Mouse (Mus musculus) liver, embryonic 12.5 days (tissue): ENCODE data around the gene Zfp454. TPM values are rescaled to one million over a fixed set of nuclear protein-coding genes. Genes with fewer than 3 reads are reported as not detected.

Experiments
- ATAC-seq: fragments of 200-750 bp; cut with Nextera tagmentation; 2 replicates; pipeline ENCODE4 v1.8.0; 2017; ENCODE audit warnings: moderate number of reproducible peaks, mild to moderate bottlenecking, moderate library complexity
- H3K27ac ChIP-seq: fragments of 300-500 bp; sonication (generic); 2 replicates; pipeline ENCODE4 v1.5.1; 2016; ENCODE audit warnings: mild to moderate bottlenecking
- H3K27me3 ChIP-seq: fragments of 300-500 bp; sonication (generic); replicated peaks from 2 replicates; pipeline ENCODE4 v1.6.1; 2016; ENCODE audit warnings: mild to moderate bottlenecking, moderate library complexity
- H3K36me3 ChIP-seq: fragments of 300-500 bp; sonication (generic); 2 replicates; pipeline ENCODE4 v1.6.1; 2016; ENCODE audit warnings: mild to moderate bottlenecking, moderate library complexity
- H3K4me1 ChIP-seq: fragments of 300-500 bp; sonication (generic); 2 replicates; pipeline ENCODE4 v1.6.1; 2016
- H3K4me2 ChIP-seq: fragments of 300-500 bp; sonication (generic); 2 replicates; pipeline ENCODE4 v1.6.1; 2016; ENCODE audit warnings: mild to moderate bottlenecking, moderate library complexity
- H3K4me3 ChIP-seq: fragments of 300-500 bp; sonication (generic); 2 replicates; pipeline ENCODE4 v1.5.1; 2016; ENCODE audit warnings: mild to moderate bottlenecking, moderate library complexity
- H3K9ac ChIP-seq: fragments of 300-500 bp; sonication (generic); 2 replicates; pipeline ENCODE4 v1.6.1; 2016; ENCODE audit warnings: mild to moderate bottlenecking, moderate library complexity
- H3K9me3 ChIP-seq: fragments of 300-500 bp; sonication (generic); replicated peaks from 2 replicates; pipeline ENCODE4 v1.6.1; 2016; ENCODE audit warnings: mild to moderate bottlenecking, moderate library complexity
- WGBS: fragments of 180-500 bp; shearing (Covaris S2); methylation state at CpG from one replicate; pipeline ENCODE4 v1.1.7; 2016; ENCODE audit not compliant: insufficient replicate concordance; 5-methylcytosine and 5-hydroxymethylcytosine counted together
- polyA plus RNA-seq: library from polyadenylated mRNA; unstranded; fragments of >200 nt; fragmentation: Nextera tagmentation; extraction: Ambion mirVana; gene quantifications from 2 replicates; pipeline ENCODE4 v1.2.1, GENCODE M21; 2016

Zfp454 gene
- polyA plus RNA-seq, 1 experiment from 2014 or later, result 0.60 TPM

- H3K4me2 ChIP-seq, result no peak overlapping the region
- peaks cover 11% of the 10 kb centered on the region for H3K36me3 ChIP-seq
- 57% methylated on average over 4 of the region's 4 CpGs for WGBS
- H3K4me3 ChIP-seq, result no peak overlapping the region
- H3K9ac ChIP-seq, result no peak overlapping the region
- peaks cover 6% of the 10 kb centered on the region; the same call in 1 of the 2 replicates for H3K9me3 ChIP-seq
- H3K27me3 ChIP-seq, result no peaks in the 10 kb centered on the region
- no peak overlapping the region for H3K27ac ChIP-seq
- ATAC-seq, result no peak
- H3K4me1 ChIP-seq, result no peaks in the 10 kb centered on the region
Observed at GRCm38 (mm10) chr11:50835727-50836126, 51.7 kb downstream of the Zfp454 start.

GRCm38 (mm10) chr11:50827010-50827953, 60.2 kb downstream of the Zfp454 start, which contains the start of gene Zfp354c:
Zfp354c (minus strand) TSS chr11:50827724.
- peak within 1 kb of the TSS; percentile 71 for H3K4me3 ChIP-seq
- peaks cover 16% of the 10 kb centered on the region; the same call in 1 of the 2 replicates for H3K36me3 ChIP-seq
- peak within 1 kb of the TSS; percentile 85 for H3K4me2 ChIP-seq
- no peak within 1 kb of the TSS for H3K27ac ChIP-seq
- peaks cover 11% of the 10 kb centered on the region for H3K4me1 ChIP-seq
- peak within 1 kb of the TSS; percentile 76 for H3K9ac ChIP-seq
- 4% methylated on average over 45 of the region's 45 CpGs for WGBS
- no peaks in the 10 kb centered on the region for H3K27me3 ChIP-seq
- peak; percentile 88 for ATAC-seq
- H3K9me3 ChIP-seq, result no peaks in the 10 kb centered on the region

DNA sequence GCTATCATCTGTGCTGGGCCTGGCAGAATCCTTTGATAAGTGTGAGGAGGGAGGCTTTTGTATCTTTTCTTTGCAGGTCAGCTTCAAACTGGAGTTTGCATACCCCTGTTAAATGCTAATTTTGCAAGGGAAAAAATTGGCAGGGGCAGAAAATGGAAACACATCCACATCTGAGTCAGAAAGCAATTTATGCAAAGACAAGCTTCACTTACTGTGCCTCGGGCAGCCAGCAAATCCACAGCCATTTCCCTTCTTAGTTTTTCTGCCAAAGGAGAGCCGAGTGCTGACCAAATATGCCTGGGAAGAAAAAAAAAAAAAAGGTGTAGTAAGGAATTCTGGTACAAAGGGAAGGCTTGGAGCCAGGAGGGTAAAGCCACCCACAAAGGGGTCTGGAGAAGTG, 61.2 kb downstream of the Zfp454 start:
- WGBS, result 71% methylated on average over 2 of the region's 2 CpGs
- H3K4me1 ChIP-seq, result peaks cover 11% of the 10 kb centered on the region
- no peaks in the 10 kb centered on the region for H3K9me3 ChIP-seq
- no peak overlapping the region for H3K9ac ChIP-seq
- ATAC-seq, result no peak
- peak overlapping the region; percentile 85 for H3K4me2 ChIP-seq
- no peaks in the 10 kb centered on the region for H3K27me3 ChIP-seq
- H3K36me3 ChIP-seq, result peaks cover 16% of the 10 kb centered on the region; the same call in 1 of the 2 replicates
- no peak overlapping the region for H3K27ac ChIP-seq
- no peak overlapping the region for H3K4me3 ChIP-seq

Other genes with a start within 250 kb of the Zfp454 start
- gene Zfp354c, start 59.9 kb downstream of the Zfp454 start, polyA plus RNA-seq, result 3.9 and 4.3 TPM in 2 replicates
- 0.07 and 0.17 TPM in 2 replicates for gene Zfp879, start 46.1 kb downstream of the Zfp454 start, polyA plus RNA-seq
- 0.06 TPM in 1 of 2 replicates, not detected in the other for gene Grm6, start 37.0 kb downstream of the Zfp454 start, polyA plus RNA-seq
- gene Zfp2, start 28.5 kb upstream of the Zfp454 start, polyA plus RNA-seq, result 3.1 and 3.3 TPM in 2 replicates
- 0.29 and 0.39 TPM in 2 replicates for gene Zfp354b, start 44.0 kb upstream of the Zfp454 start, polyA plus RNA-seq
- gene 4933414I15Rik, start 56.1 kb upstream of the Zfp454 start, polyA plus RNA-seq, result not detected in 2 replicates
- gene Prop1, start 66.1 kb upstream of the Zfp454 start, polyA plus RNA-seq, result not detected in 2 replicates
- not detected in 2 replicates for gene Olfr1378, start 78.9 kb upstream of the Zfp454 start, polyA plus RNA-seq
- not detected in 2 replicates for gene Olfr1377, start 94.3 kb upstream of the Zfp454 start, polyA plus RNA-seq
- not detected in 2 replicates for gene Olfr51, start 115.9 kb upstream of the Zfp454 start, polyA plus RNA-seq
- not detected in 2 replicates for gene Olfr54, start 126.6 kb upstream of the Zfp454 start, polyA plus RNA-seq
- not detected in 2 replicates for gene Olfr1375, start 160.5 kb upstream of the Zfp454 start, polyA plus RNA-seq
- gene Zfp354a, start 171.6 kb upstream of the Zfp454 start, polyA plus RNA-seq, result 1.8 and 2.4 TPM in 2 replicates